Mouse (Mus musculus) bone marrow macrophage, adult 2 months (primary cell): ENCODE results near the gene Hmmr. TPM values are rescaled to one million over a fixed set of nuclear protein-coding genes. Genes with fewer than 3 reads are reported as not detected.

ENCODE experiments used
- H3K27ac ChIP-seq: 2 replicates; pipeline ENCODE4 v1.5.1; 2012; ENCODE audit warnings: low read depth, low read length; ENCODE audit not compliant: insufficient read depth
- H3K4me1 ChIP-seq: 2 replicates; pipeline ENCODE4 v1.6.1; 2012; ENCODE audit warnings: low read length; ENCODE audit not compliant: control insufficient read depth, insufficient read depth
- H3K4me3 ChIP-seq: 2 replicates; pipeline ENCODE4 v1.5.1; 2012; ENCODE audit warnings: mild to moderate bottlenecking, low read length, moderate library complexity; ENCODE audit not compliant: insufficient read depth
- CTCF ChIP-seq: IDR thresholded peaks from 2 replicates; pipeline ENCODE4 v1.5.1; 2012; ENCODE audit warnings: low read depth, mild to moderate bottlenecking, low read length, moderate library complexity
- POLR2A ChIP-seq: IDR thresholded peaks from 2 replicates; pipeline ENCODE4 v1.6.1; 2012; ENCODE audit warnings: mild to moderate bottlenecking, low read depth, low read length, borderline replicate concordance
- polyA plus RNA-seq: library from polyadenylated mRNA; stranded (reverse); fragments of >200 nt; gene quantifications from 2 replicates; pipeline ENCODE4 v1.2.4, GENCODE M21; 2012; ENCODE audit not compliant: missing spikeins, insufficient read depth, insufficient read length

The Hmmr gene
- polyA plus RNA-seq, 1 experiment: 19.7 TPM

GRCm38 (mm10) chr11:40675014-40675730, 58.0 kb downstream of the Hmmr start:
- TF ChIP-seq CTCF: no peak
- TF ChIP-seq POLR2A: no peak
- Histone ChIP-seq H3K4me3 (no peak overlapping the region), H3K4me1 (no peaks in the 10 kb centered on the region), H3K27ac (no peak overlapping the region)

Other genes starting within 250 kb of the Hmmr start
- gene Mat2b, start 38.2 kb downstream of the Hmmr start, polyA plus RNA-seq: 70.7 and 71.6 TPM in 2 replicates
- 26.5 and 28.3 TPM in 2 replicates for gene Nudcd2, start 245 bp upstream of the Hmmr start, polyA plus RNA-seq
- 79.6 and 88.6 TPM in 2 replicates for gene Ccng1, start 21.9 kb upstream of the Hmmr start, polyA plus RNA-seq